Mouse (Mus musculus): Measurements from ENCODE around the gene Stk10.

Stk10 gene

DNA sequence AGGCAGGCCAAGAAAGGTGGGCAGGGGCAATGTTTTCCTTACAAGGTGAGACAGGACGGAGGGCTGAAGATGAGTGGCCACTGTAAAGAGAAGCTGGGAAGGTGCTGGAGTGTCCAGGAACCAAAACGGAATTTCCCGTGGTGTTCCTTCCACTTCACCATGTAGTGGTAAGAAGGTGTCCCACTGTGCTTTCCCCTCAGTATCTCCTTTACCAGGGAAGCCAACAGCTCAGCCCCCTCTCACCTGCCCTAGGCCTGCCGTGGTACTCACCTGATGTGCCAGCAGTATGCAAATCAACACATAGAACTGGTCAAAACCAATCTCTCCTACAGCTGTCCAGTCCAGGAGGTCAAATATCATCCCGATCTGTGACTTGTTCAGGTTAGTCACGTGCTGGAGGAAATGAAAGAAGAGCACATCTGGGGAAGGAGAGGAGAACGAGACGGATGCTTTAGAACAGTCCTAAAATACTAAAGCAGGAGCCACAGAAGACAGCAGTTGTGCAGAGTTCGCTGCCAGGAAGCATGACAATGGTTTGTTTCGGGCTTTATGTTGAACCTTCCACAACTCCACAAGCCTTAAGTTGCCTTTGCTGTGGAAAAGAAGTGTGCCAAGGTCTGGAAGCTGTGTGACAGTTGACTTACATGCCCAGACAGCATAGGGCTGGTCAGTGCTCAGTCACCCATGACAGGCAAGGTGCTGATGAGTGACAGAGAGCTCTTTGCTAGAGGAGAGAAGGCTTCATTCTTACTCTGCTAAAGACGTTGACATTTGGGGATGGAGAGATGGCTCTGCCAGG, 8.8 kb upstream of the Stk10 start:
- DNase-seq (ENCODE audit: low read depth): no peak

DNA sequence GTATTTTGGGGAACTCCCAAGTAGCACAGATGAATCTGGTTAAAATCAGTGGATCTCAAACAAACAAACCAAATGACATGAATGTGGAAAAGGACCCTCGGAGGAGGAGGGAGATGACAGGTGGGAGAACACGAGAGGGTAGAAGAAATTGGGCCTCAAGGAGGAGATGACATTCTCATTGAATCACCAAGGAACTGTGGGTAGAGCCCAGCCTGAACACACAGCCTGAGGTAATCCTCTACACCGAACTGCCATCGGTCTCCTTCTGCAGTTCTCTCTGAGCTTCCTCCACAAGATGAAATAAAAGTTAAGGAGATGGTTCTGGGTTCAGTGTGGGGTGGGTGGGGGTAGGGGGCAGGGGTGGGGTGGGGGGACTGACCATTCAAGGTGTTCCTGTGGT, 6.1 kb upstream of the Stk10 start:
- DNase-seq (ENCODE audit: low read depth): no peak

DNA sequence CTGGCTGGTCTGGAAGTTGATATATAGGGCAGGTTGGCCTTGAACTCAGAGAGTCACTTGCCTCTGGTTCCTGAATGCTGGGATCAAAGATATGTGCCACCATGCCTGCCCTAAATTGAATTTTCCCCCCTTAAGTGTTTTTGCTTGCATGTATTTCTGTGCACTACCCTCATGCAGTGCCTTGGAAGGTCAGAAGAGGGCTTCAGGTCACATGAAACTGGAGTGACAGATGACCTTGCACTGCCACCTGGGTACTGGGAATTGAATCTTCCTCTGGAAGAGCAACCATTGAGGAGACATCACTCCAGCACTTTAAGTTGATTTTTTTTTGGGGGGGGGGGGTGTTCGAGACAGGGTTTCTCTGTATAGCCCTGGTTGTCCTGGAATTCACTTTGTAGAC, 3.0 kb upstream of the Stk10 start:
- DNase-seq (ENCODE audit: low read depth): peak; percentile 55

DNA sequence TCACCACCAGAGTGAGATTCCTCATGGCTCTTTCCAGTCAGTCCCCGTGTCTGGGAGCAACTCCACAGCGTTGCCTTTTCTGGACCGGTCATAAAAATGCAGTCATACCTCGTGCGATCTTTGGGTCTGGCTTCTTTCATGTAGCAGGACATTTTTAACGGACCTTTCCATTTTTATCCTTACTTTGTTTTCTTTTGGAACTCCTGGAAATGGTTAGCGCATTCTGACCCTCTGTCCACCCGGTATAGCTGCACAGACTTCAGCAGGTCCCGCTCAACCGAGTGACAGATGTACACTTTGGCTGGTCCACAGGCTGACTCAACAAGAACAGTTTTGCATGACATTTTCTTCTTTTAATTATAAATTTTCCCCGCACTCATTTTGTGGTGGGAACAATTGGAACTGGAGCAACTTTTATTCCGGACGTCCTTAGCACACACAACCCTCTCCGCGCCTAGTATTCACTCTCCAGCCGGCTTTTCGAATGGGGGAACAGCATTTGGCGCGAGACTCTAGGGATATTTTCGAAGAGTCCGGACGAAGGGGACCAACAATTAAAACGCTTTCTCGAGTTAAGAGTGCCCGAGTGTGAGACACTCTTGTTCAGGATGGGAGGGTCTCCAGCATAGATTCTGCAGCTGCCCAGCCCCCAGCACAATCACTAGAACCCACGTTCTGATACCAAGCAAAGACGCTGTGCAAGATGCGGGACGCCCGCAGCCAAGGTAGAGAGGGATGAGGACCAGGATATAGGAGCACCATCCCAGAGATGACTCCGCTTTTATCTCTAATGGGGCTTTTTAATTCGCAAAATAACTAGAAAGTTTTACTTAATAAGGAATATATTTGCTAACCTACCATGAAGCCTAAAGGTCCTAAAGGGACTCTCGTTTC, 987 bp upstream of the Stk10 start, which contains the start of gene Efcab9:
Gene Efcab9 (minus strand): TSS at position 211 of the 894 bp plus-strand sequence.
- DNase-seq (ENCODE audit: low read depth): peak; percentile 22

DNA sequence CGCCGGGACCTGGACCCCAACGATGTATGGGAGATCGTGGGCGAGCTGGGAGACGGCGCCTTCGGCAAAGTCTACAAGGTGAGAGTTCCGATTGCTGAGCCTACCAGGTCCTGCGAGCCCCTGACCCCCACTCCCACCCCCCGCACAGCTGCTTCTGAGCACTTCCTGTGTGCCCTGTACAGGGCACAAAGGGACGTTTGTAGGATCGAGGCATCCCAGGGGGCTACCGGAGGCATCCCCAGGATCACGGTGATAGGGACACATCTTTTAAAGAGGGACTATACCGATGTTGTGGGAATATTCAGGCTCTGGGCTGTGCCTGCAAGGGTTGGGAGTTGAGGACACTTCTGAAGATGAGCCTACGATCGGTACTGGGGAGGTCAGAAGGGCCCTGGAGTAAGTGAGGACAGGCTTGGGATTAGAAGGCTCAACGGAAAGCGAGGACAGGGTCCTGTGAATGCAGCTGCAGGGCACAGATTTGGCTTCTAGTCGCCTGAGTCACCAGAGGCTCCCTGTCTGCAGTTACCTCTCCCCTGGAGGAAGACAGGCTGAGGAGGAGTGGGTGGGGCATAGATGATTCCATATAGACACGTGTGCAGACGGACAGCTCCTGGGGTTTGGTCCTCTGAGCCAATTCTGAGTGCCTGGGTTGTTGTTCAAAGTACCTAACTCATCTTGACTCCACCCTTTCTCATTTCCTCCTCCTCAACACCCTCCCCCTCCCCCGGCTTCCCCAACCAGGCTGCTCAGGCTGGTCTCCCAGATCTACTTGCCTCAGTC, 567 bp downstream of the Stk10 start:
- peak; percentile 88 for DNase-seq (ENCODE audit: low read depth)

DNA sequence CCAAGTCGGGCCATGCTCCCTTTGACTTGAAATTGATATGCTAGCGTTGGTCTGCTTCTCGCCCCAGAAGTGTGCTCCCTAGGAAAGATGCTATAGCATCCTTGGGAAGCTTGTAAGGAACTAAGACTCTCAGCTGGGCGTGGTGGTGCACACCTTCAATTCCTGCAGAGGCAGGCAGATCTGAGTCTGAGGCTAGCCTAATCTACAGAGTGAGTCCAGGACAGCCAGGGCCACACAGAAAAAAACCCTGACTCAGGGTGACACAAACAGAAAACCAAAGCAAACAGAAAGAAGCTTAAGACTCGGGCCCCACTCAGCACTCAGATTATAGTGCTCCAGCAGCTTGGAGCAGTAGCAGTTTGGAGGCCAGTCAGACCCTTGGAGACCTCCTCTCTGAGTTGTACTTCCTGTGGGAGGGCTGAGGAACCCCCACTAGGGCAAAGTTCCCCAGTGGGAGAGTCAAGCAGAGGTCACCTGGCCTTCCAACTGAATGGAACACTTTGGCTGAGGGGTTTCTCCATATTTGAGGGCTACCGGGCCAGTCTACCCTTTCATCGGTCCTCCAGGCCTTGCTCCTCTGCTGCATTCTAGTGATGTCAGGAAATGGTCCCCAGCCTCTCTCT, 1.5 kb downstream of the Stk10 start:
- peak; percentile 48 for DNase-seq (ENCODE audit: low read depth)

DNA sequence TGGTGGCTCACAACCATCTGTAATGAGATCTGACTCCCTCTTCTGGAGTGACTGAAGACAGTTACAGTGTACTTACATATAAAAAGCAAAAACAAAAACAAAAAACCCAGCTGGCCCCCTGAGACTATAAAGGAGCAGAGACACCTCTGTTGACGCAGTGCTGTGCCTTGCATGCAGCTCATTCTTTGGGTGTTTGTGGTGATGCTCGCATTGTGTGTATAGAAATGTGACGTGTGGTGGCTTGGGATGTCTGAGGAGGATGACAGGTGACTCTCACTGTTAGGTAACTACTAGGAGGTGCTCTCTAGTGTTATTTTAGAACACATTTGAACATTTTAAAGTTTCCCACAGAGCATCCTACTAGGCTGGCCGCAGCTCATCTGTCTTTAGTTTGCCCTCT, 2.5 kb downstream of the Stk10 start:
- DNase-seq (ENCODE audit: low read depth): peak; percentile 63

DNA sequence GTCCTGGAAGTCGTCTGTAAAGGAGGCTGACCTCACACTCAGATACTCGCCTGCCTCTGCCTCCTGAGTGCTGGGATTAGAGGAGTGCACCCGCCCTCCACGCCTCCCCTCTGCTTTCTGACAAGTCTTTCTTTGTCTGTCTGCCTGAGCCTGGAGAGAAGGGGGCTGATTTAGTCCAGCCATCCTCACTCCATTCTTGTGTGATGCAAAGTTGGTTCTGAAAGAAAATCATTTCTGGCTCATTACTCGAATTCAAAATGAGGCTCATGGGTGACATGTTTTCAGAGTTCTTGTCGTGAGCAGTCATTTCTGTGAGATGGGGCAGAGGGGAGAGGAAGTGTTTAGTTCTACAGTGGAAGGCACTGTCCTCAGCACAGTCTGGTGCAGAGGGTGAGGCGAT, 3.8 kb downstream of the Stk10 start:
- DNase-seq (ENCODE audit: low read depth): peak; percentile 52

DNA sequence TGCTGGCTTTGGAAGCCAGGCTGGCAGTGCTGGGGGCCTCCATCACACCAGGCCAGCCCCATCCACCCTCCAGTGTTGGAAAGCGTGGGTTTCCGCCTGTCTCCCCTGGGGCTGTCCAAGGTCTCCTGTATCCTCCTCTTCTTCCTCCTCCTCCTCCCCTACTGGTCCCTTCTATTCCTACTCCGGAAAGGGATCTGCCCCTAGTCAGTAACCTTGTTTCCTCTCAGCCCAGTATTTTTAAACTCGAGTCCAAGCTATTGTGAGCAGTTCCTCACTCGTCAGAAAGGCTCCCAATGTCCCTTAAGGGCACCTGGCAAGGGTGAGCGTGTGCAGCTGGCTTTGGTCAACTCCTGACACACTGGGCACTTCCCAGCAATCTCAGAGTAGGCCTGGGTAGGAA, 5.3 kb downstream of the Stk10 start:
- DNase-seq (ENCODE audit: low read depth): no peak

DNA sequence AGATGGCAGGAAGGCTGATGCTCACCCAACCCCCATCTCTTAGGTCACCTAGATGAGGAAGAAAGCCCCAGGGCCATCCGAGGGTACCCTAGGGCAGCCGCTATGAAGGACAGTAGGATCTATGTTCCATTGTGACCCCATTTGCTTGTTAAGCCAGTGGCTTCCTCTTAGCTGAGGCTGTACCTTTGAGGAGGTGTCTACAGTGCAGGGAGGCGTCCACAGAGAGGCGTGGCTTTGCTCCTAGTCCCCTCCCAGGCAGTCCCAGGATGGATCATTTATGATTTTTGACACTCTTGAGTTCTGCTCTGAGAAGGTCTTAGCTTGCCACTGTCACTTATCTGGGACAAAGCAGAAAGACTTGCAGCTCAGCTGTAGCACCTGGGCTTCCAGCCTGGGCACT, 5.7 kb downstream of the Stk10 start:
- DNase-seq (ENCODE audit: low read depth): peak; percentile 46

DNA sequence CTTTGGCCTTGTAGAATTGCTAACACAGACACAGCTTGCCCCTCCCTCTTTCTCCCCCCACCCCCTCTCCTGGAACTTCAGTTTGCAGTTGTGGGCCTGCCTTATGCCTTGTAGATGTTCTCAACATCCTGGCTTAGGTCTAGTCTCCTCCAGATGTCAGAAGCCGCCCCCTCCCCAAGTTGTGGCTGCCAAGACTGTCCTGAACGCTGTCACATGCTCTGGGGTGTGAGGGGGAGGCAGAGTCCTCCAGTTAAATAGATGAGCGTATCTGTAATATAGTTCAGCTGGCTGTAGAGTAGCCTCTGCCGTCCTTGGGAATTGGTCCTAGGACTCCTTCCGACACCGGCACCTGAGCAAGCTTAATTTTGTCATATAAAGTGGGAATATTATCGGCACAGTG, 6.6 kb downstream of the Stk10 start:
- DNase-seq (ENCODE audit: low read depth): no peak

DNA sequence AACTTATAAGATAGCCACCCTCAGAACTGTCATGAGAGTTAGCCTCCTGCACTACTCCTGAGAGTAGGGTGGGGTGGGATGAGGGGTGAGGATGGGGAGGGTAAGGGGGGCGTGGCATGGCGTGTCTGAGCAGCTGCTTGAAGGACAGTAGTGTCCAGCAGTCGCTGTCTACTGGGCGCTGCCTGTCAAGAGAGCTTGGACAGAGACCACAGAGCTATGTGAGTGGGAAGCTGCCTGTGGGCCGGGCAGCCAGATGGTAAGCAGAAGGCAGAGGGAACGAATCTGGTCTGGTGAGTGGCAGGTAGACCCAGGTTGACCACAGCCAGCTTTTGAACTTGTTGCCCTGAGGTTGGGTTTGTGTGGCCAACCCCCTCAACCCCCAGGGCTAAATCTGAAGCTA, 7.4 kb downstream of the Stk10 start:
- DNase-seq (ENCODE audit: low read depth): no peak

DNA sequence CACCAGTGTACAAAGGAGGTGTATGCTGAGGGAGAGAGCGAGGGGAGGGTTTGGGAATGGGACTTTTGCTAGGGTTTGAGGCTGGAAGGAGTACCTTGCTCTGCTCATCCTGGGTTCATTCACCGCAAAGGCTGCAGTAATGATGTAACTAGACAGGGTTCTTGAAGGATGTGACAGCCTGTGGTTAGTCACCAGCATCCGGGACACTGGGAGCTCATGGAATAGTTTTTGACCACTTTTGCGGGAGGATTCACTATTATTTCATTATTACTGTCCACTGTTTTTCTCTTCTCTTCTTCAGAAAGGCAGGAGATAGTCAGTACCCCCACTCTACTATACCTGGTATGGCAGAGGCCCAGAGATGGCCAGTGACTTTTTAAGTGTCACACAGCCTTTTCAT, 9.1 kb downstream of the Stk10 start:
- no peak for DNase-seq (ENCODE audit: low read depth)

DNA sequence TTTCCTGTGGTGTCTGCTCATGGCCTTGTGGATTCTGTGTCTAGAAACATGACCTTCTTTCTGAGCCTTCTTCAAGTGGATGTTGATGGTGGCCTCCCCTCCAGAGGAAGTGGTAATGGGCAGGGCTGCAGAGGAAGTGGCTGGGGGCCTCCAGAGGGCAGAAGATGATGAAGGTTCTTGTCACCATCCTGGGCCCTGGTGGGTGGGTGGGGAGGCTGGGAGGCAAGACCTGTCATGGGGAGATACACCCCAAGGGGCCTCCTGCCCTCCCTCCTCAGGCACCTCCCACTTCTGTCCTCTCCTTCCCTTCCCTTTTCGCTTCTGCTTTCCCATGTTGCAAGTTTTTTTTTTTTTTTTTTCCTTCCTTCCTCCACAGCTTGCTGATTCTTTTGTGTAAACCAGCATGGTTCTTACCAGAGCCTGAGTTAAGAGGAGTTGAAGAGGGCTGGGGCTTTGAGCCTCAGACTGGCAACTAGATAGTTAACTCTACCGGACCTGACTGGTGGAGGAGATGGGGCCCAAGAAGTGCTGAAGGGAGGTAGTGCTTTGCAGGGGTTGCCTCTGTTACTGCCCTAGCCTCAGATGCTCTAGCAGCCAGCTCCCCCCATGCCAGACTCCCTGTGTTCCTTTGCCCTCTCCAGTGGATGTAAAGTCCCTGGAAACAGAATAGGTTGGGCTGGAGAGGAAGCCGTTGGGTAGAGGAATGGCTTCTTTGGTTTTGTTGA, 9.7 kb downstream of the Stk10 start:
- DNase-seq (ENCODE audit: low read depth): peak; percentile 81

DNA sequence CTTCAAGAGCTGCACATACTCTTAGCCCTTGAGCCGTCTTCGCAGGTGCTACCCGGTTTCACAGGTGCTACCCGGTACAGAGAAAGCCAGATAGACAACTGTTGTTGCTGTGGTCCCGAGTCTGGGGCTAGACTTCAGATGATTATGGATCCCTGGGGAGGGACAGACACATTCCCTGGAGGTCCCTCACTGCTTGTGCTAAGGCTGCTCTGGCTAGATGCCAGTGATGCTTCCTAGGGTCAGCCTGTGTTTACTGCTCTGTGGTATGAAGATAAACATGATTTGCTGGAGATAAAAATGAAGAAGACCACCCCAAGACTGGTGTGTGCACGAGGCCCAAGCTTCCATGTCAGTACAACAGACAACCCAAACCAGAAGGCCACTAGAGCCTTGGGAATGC, 10.9 kb downstream of the Stk10 start:
- peak; percentile 11 for DNase-seq (ENCODE audit: low read depth)

DNA sequence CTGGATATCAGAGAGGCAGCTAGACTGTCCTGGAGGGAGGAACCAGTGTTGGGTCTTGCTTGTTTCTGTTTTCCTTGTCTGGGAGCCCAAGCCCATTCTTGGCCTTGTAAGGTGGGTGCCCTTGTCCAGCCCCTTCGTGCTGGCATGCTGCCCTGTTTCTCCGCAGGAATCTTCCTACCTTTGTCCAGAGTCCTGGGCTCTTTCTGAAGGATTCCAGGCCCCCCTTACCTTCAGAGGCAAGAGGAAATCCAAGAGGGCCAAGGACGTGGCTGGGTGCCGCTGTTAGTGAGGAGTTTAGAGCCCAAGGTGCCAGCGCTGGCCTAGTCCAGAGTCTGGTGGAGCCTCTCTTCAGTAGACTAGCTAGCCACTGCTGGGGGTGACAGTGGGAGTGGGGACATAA, 11.4 kb downstream of the Stk10 start:
- DNase-seq (ENCODE audit: low read depth): no peak

DNA sequence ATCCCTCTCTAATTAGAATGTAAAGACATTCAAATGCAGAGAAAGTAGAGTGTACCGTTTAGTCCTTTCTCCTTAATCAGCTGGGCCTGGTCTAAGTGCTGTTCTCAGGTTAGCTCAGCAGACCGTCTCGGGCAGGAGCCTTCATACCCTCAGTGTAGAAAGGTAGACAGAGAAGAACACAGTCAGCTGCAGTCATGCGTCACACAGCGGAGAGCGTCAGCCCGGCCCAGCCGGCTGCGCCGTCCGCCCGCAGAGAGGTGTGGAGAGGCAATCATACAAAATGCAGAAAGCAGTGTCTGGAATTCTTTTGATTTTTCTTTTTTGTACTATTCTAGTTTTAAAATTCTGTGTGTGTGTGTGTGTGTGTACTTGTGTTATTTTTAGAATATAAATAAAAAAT, 12.5 kb downstream of the Stk10 start:
- DNase-seq (ENCODE audit: low read depth): peak; percentile 10

DNA sequence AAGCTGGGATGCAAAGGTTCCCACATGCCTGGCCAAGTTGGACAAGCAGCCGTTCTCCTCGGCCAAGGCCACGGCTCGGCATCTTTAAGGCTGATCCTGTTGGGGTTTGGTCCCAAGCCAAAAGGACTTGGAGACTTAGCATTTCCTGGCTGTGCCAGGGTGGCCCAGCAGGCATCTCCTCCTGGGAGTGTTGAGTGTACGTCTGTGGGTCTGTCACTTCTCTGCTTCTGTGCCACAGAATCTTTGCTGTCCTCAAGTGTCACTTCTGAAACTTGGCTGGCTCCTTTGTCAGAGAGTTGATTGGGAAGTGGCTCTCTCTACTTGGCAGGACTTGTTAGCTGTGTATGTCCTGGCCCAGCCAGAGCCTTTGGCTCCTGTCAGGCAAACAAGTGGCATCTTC, 13.4 kb downstream of the Stk10 start:
- peak; percentile 13 for DNase-seq (ENCODE audit: low read depth)

DNA sequence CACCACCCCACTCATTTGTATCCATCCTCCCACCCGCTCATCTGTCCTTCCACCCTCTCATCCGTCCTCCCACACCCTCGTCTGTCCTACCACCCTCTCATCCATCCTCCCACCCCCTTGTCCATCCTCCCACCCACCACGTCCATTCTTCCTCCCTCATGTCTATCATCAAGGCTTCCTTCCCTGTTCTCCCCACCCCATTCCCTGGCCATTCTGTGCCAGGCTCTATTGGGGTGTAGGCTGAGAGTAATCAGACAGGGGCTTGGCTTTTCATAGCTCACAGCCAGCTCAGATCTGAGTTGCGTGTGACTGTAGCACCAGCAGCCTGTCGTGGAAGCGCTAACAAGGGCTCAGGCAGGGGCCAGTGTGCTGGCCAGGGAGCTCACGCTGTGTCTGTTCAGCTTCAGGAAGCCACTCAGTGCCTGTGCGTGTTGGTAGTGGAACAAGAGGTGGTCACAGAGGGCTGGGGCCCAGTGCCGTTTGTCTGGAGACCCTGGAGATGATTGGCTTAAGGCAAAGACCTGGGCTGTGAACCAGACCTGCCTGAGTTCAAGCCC, 14.4 kb downstream of the Stk10 start:
- no peak for DNase-seq (ENCODE audit: low read depth)

DNA sequence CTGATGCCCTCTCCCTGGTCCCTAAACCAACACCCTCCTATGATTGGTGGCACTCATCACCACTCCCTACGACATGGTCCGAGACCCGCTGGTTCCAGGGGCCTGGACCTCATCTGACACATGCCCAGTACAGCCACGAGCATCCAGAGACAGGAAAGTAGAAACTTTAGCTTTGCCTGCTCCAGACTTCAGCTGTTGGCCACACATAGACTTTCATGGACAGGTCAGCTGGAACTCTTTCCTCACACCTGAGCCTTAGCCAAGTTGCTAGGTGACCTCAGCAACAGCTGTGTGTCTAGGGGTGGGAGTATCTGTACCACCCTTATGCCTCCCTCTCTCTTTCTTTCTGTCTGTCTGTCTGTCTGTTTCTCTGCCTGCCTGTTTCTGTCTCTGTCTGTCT, 15.1 kb downstream of the Stk10 start:
- no peak for DNase-seq (ENCODE audit: low read depth)

DNA sequence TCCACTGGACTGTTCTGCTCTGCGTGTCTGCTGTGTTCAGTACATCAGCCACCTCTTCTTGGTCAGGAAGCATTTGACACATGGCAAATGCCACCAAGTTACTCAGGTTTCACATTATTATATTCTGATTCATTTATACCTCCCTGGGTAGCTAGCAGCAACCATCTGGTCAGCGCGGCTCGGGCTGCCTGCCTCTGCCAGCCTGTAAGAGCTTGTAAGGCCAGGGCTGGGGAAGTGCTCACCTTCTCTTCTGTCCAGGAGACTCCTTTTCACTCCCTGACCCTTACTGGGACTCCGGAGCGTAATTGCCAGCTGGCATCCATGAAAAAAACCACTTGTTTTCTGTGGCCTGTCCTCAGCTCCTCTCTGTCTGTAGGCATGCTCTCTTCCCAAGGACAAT, 16.1 kb downstream of the Stk10 start:
- DNase-seq (ENCODE audit: low read depth): no peak

Measured in naive thymus-derived CD4-positive, alpha-beta T cell, adult 2 months (primary cell).